Mouse (Mus musculus) neural tube, embryonic 10.5 days (tissue): Measurements from ENCODE around the gene Homez.

Experiments
- DNase-seq: peaks from one replicate; pipeline ENCODE4 v3.0.0-alpha.2; 2017; ENCODE audit warnings: low spot score; ENCODE audit errors: extremely low spot score

The Homez gene

GRCm38 (mm10) chr14:54874165-54874564, 3.4 kb upstream of the Homez start:
- DNase-seq: no peak

DNA sequence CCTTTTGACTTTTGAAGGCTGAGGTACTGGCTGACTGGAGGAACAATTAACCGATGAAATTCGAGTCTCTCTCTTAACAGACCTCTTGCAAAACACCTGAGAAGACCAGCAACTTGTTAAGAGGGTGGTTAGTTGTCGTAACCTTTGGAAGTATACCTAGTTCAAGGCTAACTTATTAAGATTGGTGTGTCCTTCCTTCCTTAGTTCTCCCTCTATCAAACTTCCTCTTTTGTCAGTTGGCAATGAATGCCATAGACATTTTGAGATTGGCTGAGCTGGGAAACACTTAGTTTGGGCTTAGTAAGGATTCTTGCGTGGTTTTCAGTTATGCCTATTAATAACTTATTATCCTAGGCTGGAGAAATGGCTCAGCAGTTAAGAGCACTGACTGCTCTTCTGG, 2.7 kb downstream of the Homez start:
- DNase-seq: no peak

GRCm38 (mm10) chr14:54866936-54867335, 3.8 kb downstream of the Homez start:
- DNase-seq: peak; percentile 27

GRCm38 (mm10) chr14:54866268-54866667, 4.5 kb downstream of the Homez start:
- no peak for DNase-seq

- DNase-seq: no peak
Observed at GRCm38 (mm10) chr14:54865626-54866025, 5.1 kb downstream of the Homez start.

GRCm38 (mm10) chr14:54864313-54865036, 6.3 kb downstream of the Homez start:
- peak; percentile 15 for DNase-seq

DNA sequence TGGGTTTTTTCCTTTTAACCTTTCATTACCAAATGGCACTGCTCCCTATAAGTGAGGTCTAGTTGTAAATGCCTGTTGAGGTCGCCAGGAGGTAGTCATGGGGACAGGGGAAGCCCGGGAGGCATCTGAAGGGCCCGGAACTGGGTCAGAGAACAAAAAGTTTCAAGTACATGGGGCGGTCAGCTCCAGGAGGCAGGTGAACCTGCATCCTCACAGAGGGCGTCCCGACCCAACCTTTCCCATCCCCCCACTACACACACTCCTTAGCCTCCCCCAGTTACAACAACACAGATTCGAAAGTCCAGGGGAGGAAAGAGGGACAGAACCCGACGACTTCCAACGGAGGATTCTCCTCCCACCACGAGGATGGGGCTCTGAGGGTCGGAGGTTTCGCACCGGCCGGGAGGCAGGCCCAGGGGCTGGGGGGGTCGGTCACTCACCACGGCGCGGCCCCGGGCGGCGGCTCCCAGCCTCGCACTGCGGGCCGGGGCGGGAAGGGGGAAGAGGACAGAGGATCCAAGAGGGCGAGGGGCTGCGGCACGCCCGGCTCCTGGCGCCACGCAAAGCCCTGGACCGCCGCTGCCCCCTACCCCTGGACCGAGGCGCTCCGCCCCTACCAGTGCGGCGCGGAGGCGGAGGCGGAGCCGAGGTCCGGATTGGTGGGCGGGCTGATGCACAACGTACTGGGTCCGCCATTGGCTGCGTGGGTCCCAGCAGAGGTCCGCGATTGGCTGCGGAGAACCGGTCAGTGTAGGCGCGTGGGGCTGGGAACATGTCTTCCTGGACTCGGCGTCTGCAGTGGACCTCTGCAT, 7.1 kb downstream of the Homez start:
- DNase-seq: peak; percentile 94

- DNase-seq: peak; percentile 56
Observed at GRCm38 (mm10) chr14:54860511-54860910, 10.2 kb downstream of the Homez start.

DNA sequence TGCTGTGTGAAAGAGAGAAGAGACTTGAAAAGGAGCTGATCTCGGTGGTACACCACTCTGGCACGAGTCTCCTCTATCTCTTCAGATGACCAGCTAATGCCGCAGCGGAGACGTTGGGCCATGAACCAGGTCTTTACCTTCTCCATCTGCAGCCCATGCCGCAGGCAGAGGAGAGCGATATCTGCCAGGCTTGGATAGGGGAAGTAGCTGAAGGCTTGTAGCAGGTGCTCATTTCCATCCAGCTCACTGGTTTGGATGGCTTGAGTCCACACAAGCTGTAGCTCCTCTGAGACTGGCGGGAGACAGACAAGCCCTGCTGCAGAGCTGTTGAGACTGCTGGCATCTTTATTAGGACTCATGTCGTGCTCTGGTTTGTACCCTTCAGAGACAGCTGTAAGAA, 12.9 kb downstream of the Homez start:
- DNase-seq: no peak

DNA sequence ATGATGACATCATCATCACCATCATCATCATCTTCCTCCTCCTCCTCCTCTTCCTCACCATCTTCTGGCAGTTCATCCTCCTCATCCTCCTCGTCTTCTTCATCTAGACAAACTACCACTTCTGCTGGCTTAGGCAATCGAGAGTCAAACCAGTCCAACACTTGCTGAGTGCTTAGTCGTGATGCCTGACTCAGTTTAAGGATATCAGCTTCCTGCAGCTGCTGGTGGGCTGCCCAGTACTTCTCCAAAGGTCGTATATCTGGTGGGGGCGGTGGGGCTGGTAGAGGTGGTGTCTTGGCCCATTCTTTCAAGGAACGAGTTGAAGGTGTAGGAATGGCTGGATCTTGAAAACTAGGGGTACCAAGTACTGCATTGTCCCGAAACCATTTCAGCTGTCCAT, 14.1 kb downstream of the Homez start:
- no peak for DNase-seq

GRCm38 (mm10) chr14:54855726-54856125, 15.0 kb downstream of the Homez start:
- DNase-seq: no peak

DNA sequence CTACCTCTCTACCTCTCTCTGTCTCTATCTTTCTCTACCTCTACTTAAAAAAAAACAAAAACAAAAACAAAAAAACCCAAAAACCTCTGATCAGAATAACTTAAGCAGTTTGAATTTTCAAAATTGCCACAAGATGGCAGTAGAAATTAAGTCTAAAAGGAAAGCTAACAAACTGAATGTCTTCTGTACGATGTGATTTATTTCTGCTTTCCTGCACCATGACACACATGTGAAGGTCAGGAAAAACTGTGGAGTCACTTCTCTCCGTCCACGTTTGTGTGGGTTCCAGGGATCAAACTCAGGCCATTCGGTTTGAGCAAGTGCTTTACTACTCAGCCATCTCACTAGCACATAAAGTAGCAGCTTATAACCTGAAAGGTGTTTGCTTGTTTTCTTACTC, 27.3 kb downstream of the Homez start:
- DNase-seq: peak; percentile 20

GRCm38 (mm10) chr14:54823716-54824115, 47.0 kb downstream of the Homez start:
- no peak for DNase-seq

- no peak for DNase-seq
Observed at GRCm38 (mm10) chr14:54822301-54822700, 48.5 kb downstream of the Homez start.

- DNase-seq: no peak
Observed at GRCm38 (mm10) chr14:54817791-54818190, 53.0 kb downstream of the Homez start.

GRCm38 (mm10) chr14:54815737-54816136, 55.0 kb downstream of the Homez start:
- DNase-seq: no peak

DNA sequence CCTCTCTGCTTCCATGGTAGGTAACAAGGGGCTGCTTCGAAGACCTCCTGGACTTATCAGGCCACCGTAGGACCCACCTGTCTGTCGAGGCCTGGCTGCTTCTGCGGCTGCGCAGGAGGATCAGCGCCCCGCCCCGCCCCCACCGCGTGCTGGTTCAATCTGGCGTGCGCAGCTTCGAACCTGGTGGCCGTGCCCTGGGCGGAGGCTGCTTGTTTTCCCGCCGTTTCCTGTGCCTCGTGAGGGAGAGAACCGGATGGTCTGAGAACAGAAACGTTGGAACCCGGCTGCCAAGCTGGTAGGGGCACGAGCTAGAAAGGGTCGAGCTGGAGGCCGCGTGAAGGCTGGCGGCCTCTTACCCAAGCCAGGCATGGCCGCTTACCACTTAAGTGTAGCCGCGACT, 56.8 kb downstream of the Homez start, which contains the start of gene Rnf212b:
TSS of gene Rnf212b (plus strand) at position 151 of the 400 bp plus-strand sequence.
- no peak for DNase-seq

DNA sequence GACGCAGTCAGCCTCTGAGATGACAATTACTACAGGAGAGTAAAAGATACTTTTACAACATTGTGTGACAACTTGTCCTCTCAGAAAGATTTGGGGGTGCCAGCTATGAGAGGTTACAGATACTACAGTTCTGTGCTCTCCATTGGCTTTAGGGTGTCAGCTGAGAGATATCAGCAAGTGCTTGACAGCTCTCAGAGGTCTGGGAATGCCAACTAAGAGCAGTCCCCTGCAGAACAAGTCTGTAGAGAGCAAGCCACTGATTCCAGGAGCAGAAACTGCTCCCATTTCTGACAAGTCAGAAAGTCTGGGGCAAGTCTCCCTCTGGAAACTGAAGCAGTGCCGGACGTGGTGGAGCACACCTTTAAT, 61.1 kb downstream of the Homez start:
- DNase-seq: no peak

DNA sequence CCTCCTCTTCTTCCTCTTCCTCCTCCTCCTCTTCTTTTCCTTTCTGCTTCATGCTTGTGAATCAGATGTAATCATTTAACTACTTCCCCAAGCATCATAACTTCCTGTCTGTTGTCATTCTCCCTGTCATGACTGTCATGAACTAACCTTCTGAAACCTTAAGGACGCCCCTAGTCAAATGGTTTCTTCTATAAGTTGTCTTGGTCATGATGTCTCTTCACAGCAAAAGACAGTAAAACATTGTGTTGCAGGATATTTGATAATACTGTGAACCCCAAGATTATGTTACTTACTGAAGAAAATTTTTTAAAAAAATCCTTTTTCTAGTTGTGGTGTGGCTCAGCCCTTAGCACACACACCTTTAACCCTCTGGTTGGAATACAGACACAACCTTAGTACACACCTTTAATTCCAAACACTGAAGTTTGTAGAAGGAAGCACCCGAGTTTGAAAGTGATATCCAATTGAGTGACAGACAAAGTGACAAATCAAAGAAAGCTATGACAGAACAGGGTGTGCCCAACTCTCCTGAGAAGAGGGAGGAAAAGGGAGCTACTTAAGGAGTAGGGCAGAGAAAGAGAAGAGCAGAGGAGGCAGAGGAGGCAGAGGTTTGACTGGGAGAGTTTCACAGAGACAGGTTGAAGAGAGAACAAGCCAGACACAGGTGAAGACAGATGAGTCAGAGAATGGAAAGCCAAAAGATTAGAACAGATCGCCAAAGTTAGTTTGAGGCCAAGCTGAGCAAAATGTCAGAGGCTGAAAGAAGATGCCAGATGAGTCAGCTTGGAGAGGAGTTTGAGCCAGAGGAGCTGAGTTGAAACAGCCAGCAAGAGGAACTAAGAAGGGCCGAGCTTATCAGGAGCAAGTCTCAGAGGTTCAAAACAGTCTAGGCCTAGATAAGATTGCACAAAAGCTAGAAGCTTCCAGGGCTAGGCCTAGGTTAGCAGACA, 61.8 kb downstream of the Homez start:
- no peak for DNase-seq

- DNase-seq: no peak
Observed at GRCm38 (mm10) chr14:54806124-54806523, 64.6 kb downstream of the Homez start.
